Mouse (Mus musculus) embryonic facial prominence, embryonic 14.5 days (tissue): ENCODE measurements around the gene Macrod2. TPM values are rescaled to one million over a fixed set of nuclear protein-coding genes. Genes with fewer than 3 reads are reported as not detected.

ENCODE experiments used
- ATAC-seq: fragments of 200-750 bp; cut with Nextera tagmentation; 2 replicates; pipeline ENCODE4 v1.8.0; 2017; ENCODE audit warnings: low read depth, moderate number of reproducible peaks, moderate TSS enrichment
- DNase-seq: peaks from one replicate; pipeline ENCODE4 v3.0.0-alpha.2; 2015; ENCODE audit warnings: low spot score
- H3K27ac ChIP-seq: fragments of 300-500 bp; sonication (generic); replicated peaks from 2 replicates; pipeline ENCODE4 v1.5.1; 2014; ENCODE audit warnings: low read depth, mild to moderate bottlenecking, low read length, moderate library complexity
- H3K27me3 ChIP-seq: fragments of 300-500 bp; sonication (generic); replicated peaks from 2 replicates; pipeline ENCODE4 v1.6.1; 2014; ENCODE audit warnings: low read length; ENCODE audit not compliant: control insufficient read depth, insufficient read depth
- H3K36me3 ChIP-seq: fragments of 300-500 bp; sonication (generic); 2 replicates; pipeline ENCODE4 v1.6.1; 2014; ENCODE audit warnings: low read length, mixed read lengths; ENCODE audit not compliant: control insufficient read depth, insufficient read depth
- H3K4me1 ChIP-seq: fragments of 300-500 bp; sonication (generic); 2 replicates; pipeline ENCODE4 v1.6.1; 2014; ENCODE audit warnings: antibody characterized with exemption, low read length; ENCODE audit not compliant: control insufficient read depth, insufficient read depth
- H3K4me2 ChIP-seq: fragments of 300-500 bp; sonication (generic); 2 replicates; pipeline ENCODE4 v1.6.1; 2014; ENCODE audit warnings: low read depth, mild to moderate bottlenecking, low read length, moderate library complexity, mixed read lengths
- H3K4me3 ChIP-seq: fragments of 300-500 bp; sonication (generic); 2 replicates; pipeline ENCODE4 v1.5.1; 2014; ENCODE audit warnings: low read depth, mild to moderate bottlenecking, low read length
- H3K9ac ChIP-seq: fragments of 300-500 bp; sonication (generic); 2 replicates; pipeline ENCODE4 v1.6.1; 2014; ENCODE audit warnings: low read depth, mild to moderate bottlenecking, low read length, moderate library complexity, mixed read lengths
- H3K9me3 ChIP-seq: fragments of 300-500 bp; sonication (generic); 2 replicates; pipeline ENCODE4 v1.6.1; 2016; ENCODE audit warnings: low read length; ENCODE audit not compliant: control insufficient read depth
- WGBS: fragments of 180-500 bp; shearing (Covaris S2); extraction: QIAGEN DNeasy Blood & Tissue Kit; methylation state at CpG from one replicate; pipeline ENCODE4 v1.1.7; 2014; 5-methylcytosine and 5-hydroxymethylcytosine counted together
- polyA plus RNA-seq: library from polyadenylated mRNA; unstranded; fragments of >200 nt; fragmentation: Nextera tagmentation; extraction: Ambion mirVana; gene quantifications from 2 replicates; pipeline ENCODE4 v1.2.1, GENCODE M21; 2014

Macrod2 gene
- polyA plus RNA-seq, 1 experiment from 2014 or later = 29.2 TPM

DNA sequence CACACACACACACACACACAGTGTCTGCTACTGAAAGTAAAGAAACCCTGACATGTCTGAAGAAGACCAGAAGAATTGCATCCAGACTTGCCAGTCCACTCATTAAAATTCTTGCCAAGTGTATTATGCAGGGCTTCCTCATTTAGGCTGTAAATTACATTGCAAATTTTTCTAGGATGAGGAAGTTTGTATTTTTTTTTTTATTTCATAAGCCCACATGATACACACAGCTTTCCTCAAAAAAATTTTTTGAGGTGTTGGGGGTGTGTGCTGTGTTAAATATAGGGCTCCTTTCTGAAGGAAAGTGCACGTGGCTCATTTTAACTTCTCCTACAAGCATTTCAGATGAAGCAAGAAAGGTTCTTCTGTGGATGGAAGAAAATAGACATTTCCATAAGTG, 613.3 kb downstream of the Macrod2 start:
- no peaks in the 10 kb centered on the region for H3K36me3 ChIP-seq
- H3K9me3 ChIP-seq = no peaks in the 10 kb centered on the region
- no peak for ATAC-seq
- H3K27me3 ChIP-seq = no peaks in the 10 kb centered on the region
- H3K4me3 ChIP-seq = no peak overlapping the region
- no peak overlapping the region for H3K27ac ChIP-seq
- DNase-seq = no peak
- WGBS = 69% methylated on average over 1 of the region's 1 CpGs
- H3K4me1 ChIP-seq = no peaks in the 10 kb centered on the region
- H3K9ac ChIP-seq = no peak overlapping the region
- no peak overlapping the region for H3K4me2 ChIP-seq

DNA sequence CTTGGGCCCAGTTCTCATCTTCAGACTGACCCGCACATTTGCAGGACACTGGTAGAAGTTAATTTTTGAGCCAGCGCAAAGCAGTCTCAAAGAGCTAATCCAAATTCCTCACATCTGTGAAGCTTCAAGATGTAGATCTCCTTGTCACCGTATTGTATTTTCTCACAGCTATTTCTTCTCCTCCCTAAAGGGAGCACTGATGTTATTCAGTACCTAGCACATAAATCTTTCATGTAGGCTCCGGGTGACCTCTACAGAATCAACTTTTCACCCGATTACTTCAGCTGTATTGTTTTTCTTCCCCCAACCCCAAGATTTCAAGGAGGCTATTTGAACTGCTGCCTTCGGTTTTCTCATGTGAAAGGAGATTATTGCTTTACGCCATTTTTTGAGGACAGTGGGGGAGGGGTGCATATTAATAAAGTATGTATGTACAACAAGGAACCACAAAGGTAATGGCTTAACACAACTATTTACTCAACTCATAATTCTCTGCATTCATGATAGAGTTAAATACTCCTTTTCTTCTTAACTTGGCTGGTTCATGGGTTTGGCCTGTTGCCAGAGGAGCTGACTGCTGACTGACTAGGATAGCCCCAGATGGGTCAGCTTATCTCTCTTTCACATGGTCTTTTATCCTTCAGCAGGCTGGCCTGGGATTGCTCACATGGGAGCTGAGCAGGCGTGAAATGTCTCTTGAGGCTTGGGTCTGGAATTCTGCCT, 618.5 kb downstream of the Macrod2 start:
- Histone ChIP-seq H3K4me1 (peaks cover 5% of the 10 kb centered on the region), H3K9me3 (no peaks in the 10 kb centered on the region), H3K27me3 (no peaks in the 10 kb centered on the region), H3K4me2 (no peak overlapping the region), H3K27ac (no peak overlapping the region), H3K36me3 (no peaks in the 10 kb centered on the region), H3K4me3 (no peak overlapping the region), H3K9ac (no peak overlapping the region)
- WGBS = 51% methylated on average over 8 of the region's 8 CpGs
- peak; percentile 80 for DNase-seq
- ATAC-seq = peak; percentile 82

DNA sequence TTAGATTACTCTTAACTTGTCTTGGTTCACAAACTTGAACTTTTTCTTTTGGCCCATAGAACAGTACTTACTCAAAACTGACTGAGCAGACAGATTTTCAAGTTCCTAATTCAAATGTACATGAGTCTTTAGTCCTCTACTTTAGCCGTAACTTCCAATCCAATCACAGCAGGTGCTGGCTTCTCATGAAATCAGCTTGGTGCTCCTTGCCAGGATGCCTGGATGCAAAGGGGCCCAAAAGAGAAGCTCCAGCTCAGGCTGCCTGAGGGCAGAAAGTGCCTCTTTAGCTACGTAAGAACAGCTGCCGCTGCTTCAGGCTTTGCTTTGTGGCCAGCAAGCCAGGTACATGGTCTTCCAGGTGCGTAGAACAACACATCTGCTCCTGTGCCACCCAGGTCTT, 627.9 kb downstream of the Macrod2 start:
- Histone ChIP-seq H3K36me3 (no peaks in the 10 kb centered on the region), H3K4me2 (no peak overlapping the region), H3K4me1 (0 out of 2 replicates have a peak, but pooled peaks cover 5% of the 10 kb centered on the region), H3K27me3 (no peaks in the 10 kb centered on the region), H3K27ac (no peak overlapping the region), H3K9ac (no peak overlapping the region), H3K4me3 (no peak overlapping the region), H3K9me3 (no peaks in the 10 kb centered on the region)
- 57% methylated on average over 4 of the region's 4 CpGs for WGBS
- ATAC-seq (no peak), DNase-seq (no peak)

DNA sequence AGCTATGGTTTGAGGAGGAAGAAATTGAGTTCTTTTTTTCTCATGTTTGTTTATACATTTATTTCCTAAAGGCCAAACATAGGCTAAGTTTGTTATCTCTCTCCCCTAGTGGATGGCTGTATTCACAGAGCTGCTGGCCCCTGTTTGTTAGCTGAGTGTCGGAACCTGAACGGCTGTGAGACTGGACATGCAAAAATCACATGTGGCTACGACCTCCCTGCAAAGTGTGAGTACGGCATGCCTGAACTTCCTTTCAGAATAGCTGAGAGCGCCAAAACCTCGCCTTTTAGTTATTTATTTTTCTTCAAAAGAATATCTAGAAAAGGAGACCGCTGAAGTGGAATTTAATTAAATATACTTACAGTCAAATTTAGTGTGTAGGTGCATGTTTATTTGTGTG, 628.8 kb downstream of the Macrod2 start:
- ATAC-seq (no peak), DNase-seq (peak; percentile 29)
- WGBS = 39% methylated on average over 7 of the region's 7 CpGs

DNA sequence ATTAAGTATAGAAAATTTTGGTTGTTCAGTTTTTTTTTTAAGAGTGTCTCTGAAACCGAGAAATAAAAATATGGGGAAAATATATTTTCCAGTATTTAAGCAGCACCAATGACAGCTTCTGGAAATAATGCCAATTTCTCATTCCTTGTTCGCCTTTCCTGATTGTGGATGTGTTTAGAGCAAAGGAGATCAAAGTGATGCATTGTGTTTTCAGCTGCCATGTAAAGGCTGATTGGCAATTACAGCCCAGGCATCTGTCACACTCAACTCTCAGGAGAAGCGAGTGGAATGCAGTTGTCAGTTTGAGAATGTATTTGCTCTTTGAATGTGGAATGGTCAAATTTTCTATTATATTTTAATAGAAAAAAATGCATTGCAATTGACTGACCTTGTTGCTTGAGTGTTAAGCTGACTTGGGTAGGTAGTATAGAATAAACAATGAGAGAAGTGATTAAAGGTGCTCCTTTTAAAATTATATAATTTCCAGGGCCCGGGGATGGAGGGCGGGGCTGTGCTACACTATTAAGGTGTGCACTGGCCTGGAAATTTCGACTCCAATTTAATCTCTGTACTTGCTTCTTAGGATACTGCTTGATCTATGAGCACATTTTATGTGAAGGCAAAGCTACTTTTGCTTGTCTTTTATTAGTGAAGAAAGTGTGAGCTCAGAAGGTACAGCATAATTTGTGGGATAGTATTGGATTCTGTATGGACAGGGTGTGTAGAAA, 629.4 kb downstream of the Macrod2 start:
- no peak overlapping the region for H3K27ac ChIP-seq
- H3K4me1 ChIP-seq = 0 out of 2 replicates have a peak, but pooled peaks cover 5% of the 10 kb centered on the region
- 46% methylated on average over 6 of the region's 6 CpGs for WGBS
- no peaks in the 10 kb centered on the region for H3K36me3 ChIP-seq
- ATAC-seq = no peak
- H3K4me2 ChIP-seq = no peak overlapping the region
- H3K9me3 ChIP-seq = no peaks in the 10 kb centered on the region
- no peaks in the 10 kb centered on the region for H3K27me3 ChIP-seq
- no peak overlapping the region for H3K9ac ChIP-seq
- peak; percentile 67 for DNase-seq
- H3K4me3 ChIP-seq = no peak overlapping the region

More for the DNA sequence above, 628.8 kb downstream of the Macrod2 start:
- no peak overlapping the region for H3K27ac ChIP-seq
- H3K4me3 ChIP-seq = no peak overlapping the region
- no peaks in the 10 kb centered on the region for H3K36me3 ChIP-seq
- H3K9ac ChIP-seq = no peak overlapping the region
- 0 out of 2 replicates have a peak, but pooled peaks cover 5% of the 10 kb centered on the region for H3K4me1 ChIP-seq
- H3K4me2 ChIP-seq = no peak overlapping the region
- no peaks in the 10 kb centered on the region for H3K9me3 ChIP-seq
- H3K27me3 ChIP-seq = no peaks in the 10 kb centered on the region

DNA sequence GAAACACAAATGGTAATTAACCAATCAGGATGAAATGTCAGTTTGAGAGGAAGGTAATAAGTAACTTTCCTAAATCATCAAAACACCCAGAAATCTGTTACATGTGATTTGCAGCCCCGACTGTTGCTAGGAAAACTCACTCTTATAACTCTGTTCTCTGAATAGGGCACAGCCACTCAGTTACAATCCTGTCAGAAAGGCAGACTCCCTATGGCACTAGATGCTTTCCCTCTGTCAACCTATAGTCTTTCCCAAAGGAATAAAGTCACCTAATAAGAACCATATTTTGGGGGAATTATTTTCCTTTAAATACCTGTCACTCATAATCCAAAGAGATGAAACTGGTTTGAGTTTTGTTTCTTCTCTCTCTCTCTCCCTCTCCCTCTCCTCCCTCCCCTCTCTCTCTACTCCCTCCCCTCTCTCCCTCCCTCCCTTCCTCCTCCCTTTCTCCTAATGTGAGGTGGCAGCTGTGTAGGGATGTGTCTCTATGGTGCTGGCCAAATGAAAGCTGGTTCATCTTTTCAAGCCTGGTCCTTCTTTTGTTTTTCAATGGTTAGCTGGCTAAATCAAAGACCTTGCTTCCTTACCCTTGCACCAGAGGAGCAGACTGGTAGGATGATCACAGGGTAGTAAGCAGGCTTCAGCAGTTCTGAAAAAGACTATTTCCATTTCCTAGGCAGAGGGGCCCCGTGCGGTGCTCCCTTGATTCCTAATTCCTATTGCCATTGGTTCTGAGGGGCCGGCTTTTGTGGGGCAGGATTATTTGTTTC, 661.8 kb downstream of the Macrod2 start:
- 20% methylated on average over 4 of the region's 4 CpGs for WGBS
- no peak for ATAC-seq
- Histone ChIP-seq H3K4me3 (no peak overlapping the region), H3K9ac (no peak overlapping the region), H3K4me2 (no peak overlapping the region), H3K9me3 (no peaks in the 10 kb centered on the region), H3K27ac (no peak overlapping the region), H3K4me1 (no peaks in the 10 kb centered on the region; the same call in 1 of the 2 replicates), H3K27me3 (no peaks in the 10 kb centered on the region), H3K36me3 (no peaks in the 10 kb centered on the region)
- no peak for DNase-seq

DNA sequence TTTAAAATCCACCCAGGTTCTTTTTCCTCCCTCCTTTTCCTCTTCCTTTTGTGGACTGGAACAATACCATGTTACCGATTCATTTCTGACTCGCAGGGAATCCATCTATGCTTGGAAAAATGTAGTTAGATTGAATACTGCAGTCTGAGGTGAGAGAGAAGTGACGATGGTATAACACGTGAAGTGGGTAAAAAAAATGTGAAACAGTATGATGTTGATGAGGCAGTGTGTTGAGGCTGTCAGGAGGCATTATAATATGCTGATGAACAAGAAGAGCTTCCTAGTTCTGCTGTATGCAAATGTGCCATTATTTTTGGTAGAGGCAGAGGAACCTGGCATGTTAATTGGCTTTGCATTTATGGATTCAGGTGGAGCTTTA, 662.3 kb downstream of the Macrod2 start:
- Histone ChIP-seq H3K4me1 (no peaks in the 10 kb centered on the region; the same call in 1 of the 2 replicates), H3K4me2 (no peak overlapping the region), H3K27me3 (no peaks in the 10 kb centered on the region), H3K4me3 (no peak overlapping the region), H3K9ac (no peak overlapping the region), H3K27ac (no peak overlapping the region), H3K36me3 (no peaks in the 10 kb centered on the region), H3K9me3 (no peaks in the 10 kb centered on the region)
- ATAC-seq (no peak), DNase-seq (no peak)
- WGBS = 50% methylated on average over 4 of the region's 4 CpGs

DNA sequence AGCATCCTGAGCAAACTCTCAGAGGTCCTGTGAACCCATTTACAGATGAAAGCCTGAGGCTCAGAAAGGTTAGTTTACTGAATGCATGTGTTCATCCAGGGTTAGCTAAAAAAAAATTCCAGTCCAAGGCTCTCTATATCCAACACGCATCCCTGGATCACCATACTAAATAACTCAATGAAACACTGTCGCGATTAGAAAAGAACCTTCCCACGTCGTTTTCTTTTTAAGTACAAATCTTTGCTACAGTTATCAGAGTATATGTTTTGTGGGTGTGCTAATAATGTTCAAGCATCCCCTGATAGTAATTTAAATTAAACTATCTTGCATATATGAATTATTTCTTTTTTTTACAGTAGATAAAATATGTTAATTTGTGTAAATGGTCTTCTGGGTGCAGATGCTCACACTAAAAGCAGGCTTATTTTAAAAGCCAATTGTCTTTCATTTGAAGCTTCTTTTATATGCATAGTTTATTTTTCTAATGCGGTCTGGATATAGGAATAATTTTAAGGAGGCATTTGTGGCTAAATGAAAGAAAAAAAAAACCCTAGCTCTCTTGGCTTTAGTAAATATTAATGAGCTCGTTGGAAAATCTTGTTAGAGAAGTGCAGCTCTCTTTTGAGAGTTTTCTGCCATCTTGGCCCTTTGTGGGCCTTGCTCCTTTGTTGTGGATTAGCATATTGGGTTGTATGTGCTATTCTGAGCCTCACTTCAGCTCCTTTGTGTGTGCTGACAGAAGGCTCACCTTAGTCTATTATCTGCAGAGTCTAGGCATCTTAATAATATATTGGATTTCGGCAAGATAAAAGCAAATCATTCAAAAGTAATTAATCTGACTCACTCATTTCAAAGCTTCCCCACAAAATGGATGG, 679.1 kb downstream of the Macrod2 start:
- no peak for DNase-seq
- WGBS = 79% methylated on average over 8 of the region's 8 CpGs

More for the DNA sequence above, 679.1 kb downstream of the Macrod2 start:
- Histone ChIP-seq H3K27me3 (no peaks in the 10 kb centered on the region), H3K27ac (no peak overlapping the region), H3K4me3 (no peak overlapping the region), H3K4me1 (no peaks in the 10 kb centered on the region), H3K9me3 (no peaks in the 10 kb centered on the region), H3K36me3 (no peaks in the 10 kb centered on the region), H3K9ac (no peak overlapping the region), H3K4me2 (no peak overlapping the region)
- no peak for ATAC-seq
